Mouse (Mus musculus) B cell, adult 2 months (primary cell): ENCODE measurements around the gene Rcor1.
A peak's percentile ranks its signal among the peaks of the same experiment; 100 is the strongest.
"Not testable (repeated sequence)": the region's sequence is repeated elsewhere in the genome, so short reads cannot be mapped to it uniquely, and the experiment has no call there.

Experiments
- DNase-seq, 2 experiments: peaks; one replicate each; pipeline ENCODE4 v3.0.0; 2022

Gene Rcor1

DNA sequence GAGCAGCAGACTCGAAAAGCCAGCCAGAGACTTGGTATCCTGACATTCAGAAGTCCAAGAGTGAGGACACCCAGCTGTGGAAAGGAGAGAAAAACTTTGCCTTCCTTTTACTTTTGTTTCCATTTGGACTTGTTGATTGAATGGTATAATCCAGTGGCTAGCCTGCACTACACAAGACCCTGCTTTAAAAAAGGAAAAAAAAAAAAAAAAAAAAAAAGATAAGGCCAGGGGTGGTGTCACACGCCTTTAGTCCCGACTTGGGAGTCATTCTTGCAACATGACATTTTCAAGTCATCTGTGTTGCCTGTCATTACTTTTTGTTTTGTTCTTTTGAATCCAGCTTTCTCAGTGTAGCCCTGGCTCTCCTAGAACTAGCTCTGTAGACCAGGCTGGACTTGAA lies 17.6 kb upstream of the Rcor1 start:
- no peak for DNase-seq

DNA sequence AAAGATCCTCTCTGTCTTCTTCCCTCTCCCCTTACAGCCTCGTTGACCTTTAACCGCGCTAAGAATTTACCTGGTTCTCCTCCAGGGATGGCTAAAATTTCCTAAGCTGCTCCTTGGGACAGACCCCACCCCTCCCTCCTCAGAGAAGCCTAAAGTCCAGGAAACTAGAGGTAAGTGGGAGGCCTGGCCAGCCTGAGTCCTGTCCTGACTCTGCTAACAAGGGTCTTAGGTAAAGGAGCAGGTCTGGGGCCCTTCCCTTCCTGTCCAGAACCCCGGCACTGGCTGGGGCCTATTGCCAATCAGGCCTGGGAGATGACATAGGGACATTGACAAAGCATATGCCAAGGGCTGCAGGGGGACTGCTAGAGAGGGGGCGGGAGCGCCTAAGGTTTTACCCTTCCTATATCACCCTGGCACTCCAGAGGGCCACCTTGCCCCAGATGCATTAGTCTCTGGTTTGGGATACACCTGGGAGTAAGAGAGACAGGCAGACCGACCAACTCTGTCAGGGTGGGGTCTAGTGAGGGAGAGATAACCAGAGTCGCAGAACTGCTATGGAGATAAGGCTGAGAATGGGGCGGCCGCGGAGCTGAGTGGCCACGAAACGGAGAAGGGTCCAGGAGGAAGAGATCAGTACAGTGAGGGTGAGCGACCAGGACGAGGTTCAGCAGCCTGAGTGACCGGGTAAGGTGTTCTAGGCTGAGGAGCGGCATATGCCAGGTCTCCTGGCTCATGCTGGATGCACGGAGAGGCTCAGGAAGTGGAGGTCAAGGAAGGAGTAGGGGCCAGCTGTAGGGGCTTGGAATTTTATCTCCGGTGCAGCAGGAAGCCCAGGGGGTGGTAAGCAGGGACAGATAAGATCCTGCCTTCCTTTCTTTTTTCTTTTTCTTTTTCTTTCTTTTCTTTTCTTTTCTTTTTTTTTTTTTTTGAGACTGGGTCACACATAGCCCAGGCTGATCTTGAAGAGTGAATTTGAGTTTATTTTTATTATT lies 10.7 kb upstream of the Rcor1 start:
- no peak for DNase-seq

DNA sequence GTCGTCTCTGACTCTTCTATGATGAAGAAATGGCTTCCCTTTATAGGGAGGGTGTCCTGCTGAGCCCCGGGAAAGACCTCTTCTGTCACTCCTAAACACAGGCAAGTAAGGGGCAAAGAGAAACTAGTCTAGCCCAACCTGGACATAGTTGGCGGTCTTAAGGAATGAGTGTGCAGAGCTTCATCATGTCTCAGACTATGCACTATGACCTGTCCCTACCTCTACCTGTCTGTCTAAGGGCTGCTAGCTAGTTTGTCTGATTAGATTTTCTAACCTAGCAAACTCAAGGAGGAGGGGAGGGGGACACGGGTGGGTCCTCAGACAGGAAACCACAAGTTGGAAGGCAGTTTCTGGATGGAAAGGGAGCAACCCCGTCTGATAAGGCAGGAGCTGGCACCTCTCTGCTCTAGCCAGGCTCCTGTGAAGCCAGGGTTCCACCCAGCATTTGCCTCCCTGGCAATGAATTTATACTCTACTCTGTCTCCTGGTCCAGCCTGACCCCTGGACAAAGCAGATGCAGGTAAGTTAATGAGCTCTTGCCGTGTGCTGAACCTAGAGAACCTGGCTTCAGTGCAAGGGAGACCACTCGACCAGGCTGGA lies 9.8 kb upstream of the Rcor1 start:
- no peak for DNase-seq

DNA sequence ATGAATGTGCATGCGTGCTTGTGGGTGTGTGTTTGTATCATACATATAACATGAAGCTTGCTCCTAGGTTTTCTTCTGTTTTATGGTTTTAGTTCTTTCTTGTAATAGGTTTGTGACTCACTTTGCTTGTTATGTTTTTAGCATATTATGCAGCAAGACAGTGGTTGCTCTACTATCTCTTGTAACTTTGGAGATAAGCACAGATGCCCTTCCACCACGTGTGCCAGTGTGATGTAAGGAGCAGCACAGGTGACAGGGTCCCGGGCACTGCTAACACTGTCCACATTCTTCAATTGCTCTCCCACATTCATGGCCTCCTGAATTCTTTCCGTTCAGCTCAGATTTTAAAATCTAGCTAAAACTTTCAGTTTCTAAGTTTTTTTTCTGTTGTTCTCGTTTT lies 6.3 kb upstream of the Rcor1 start:
- no peak for DNase-seq

DNA sequence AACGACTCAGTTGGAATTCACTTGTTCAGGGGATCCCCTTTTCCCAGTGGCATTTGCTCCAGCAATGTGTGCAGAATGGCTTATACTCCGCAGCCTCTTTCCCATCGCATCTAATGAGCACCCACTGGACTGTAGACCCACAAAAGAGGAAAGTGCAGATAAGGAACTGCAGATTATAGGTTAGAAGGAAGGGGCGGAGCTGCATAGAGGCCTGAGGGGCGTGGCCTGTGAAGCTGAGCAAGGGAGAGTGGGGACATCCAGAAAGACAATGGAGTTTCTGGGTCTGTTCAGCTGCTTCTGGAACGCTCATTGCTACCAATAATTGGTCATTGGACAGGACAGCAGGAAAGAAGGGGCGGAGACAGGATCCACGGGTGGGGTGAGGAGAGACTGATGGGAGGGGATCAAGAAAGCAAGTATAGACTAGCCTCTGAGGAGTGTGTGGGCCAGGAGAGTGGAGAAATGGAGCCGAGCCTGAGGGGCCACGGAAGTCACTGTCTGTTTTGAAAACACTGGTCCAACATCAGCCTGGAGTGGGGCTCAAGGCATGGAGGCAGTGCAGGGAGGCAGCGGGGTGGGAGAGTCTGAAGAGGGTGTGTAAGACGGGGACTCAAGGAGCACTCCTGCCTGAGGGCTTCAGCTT lies 3.8 kb upstream of the Rcor1 start:
- DNase-seq: peak; percentile 80 to 84

DNA sequence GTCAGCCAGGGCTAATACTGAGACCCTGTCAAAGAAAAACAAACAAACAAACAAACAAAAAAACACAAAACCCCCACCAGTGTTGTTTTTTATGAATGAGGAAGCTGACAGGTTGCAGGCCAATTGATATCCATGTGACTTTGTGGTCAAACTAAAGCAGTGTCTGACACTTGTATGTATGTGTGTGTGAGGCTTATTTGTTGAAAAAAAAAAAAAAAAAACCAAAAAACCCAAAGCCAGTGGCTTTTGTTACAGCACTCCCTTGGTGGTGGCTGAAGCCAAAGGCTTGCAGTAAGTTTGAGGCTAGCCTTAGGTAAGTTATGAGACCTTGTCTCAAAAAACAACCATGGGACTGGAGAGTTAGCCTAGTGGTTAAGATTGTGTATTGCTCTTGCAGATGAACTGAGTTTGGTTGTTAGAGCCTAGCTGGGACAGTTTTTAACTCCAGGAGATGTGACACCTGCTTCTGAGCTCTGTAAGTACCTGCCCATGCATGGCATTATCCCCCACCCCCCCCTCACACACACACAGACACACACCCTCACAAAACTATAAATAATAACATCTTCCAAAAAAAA lies 2.9 kb upstream of the Rcor1 start:
- peak; percentile 14 to 22 for DNase-seq

DNA sequence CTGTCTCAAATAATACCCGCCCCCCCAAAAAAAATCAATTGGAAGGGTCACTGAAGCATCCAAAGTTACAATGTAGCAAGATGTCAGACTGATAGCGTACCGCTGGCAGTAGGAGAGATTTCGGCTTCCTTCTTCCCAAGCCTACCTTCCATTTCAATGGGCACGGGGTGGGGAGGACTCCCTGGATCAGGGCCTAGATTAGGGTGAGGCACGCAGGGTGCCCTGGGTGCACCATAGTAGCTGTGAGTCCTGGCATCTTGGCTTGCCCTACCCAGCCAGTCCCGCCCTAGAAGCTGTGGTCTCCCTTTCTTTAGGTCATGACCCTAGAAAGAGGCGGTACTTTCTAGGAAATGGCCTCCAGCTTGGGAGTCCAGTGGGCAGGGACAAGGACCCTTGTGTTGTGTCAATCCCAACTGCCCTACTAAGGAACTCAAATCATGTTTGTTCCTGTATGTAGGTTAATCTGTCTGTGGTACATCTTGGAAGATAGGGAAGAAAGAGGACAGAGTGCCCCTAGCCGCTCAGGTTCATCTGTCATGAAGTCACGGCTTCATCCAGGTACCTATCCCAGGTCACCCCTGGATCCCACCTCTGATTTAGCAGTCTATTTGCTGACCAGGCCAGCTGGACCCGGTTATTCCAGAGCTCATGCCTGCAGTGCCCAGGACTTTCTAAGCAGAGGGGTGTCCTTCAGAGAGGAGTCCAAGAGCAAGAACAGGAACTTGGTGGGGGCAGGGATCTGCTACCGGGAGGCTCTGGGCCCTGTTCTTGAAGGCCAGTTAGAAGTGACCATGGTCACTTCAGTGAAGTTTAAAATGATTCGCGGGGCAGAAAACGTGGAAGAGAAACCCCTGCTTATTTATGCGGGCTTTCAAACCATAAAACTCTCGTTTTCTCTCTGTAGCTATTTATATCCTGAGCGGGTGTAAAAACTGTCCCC lies 1.6 kb upstream of the Rcor1 start:
- peak; percentile 33 to 36 for DNase-seq

DNA sequence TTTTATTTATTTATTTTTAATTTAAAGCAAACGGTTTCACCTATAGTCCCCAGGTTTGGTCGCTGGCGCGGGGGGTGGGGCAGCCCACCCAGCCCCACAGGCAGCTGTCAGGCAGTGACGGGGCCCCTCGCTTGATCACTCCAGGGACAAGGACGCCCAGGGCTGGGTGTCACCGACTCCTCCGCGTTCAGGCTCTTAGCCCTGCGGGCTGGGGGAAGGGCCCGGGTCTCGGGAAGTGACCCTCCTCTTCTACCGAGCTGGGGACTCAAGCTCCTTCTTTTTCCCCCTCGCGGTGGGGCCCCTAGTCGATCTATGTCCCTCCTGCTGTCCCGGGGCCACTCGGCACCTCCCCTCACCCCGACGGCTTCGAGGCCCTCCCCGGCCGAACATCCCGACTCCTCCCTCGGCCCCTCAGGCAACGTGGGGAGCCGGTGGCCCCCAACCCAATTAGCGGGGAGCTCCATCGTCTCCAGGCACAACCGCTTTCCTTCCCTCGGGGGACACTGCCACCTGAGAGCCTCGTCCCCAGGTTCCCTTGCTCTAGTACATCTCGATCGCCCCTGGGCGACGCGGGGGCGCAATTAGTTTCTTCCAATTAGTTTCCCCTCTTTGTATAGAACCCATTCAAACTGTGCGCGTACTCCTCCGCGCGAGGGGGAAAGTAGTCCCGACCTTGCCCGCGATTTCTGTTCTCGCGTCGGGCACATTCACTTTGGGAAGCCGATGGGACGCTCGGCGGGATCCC lies 748 bp upstream of the Rcor1 start:
- DNase-seq: peak; percentile 61 to 74

DNA sequence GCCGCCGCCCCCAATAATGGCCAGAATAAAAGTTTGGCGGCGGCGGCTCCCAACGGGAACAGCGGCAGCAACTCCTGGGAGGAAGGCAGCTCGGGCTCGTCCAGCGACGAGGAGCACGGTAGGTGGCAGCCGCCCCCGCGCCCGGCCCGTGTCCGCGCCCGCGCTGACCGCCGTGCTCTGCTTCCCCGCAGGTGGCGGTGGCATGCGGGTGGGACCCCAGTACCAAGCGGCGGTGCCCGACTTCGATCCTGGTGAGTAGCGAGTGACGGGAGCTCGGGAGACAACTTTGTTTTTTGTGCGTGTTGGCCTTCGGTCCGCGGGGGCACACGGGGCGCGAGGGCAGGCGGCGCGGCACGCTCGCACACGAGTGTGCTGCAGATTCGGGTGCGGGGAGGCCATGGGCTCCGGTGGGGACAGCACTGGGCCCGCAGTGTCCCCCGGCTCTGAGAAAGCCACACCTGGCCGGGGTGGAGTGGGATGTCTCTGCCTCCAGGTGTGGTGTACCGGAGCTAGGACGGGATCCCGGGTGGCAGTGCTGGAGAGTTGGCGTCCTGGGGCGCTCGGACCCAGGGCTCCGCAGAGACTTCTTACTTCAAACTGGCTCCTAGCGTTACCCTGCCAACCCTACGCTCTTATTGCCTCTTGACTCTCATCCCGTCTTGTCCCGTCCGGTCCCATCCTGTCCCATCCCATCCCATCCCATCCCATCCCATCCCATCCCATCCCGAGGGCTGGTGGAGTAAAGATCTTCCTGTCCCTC lies 800 bp downstream of the Rcor1 start:
- peak; percentile 34 to 42 for DNase-seq

DNA sequence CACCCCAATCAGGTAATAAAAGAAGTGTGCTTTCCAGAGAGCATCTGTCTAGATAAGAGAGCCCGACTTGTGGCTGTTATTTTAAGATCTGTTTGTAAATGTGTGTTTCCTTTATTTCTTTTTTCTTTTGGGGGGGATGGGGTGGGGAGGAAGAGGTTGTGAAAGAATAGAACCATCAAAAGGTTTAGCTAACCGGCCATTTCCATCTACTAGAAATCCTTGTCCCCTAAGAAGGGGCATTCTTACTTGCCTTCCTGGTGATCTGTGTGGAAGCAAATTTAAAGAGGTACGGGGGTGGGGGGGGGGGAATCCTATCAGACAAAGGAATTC lies 1.3 kb downstream of the Rcor1 start:
- no peak for DNase-seq

DNA sequence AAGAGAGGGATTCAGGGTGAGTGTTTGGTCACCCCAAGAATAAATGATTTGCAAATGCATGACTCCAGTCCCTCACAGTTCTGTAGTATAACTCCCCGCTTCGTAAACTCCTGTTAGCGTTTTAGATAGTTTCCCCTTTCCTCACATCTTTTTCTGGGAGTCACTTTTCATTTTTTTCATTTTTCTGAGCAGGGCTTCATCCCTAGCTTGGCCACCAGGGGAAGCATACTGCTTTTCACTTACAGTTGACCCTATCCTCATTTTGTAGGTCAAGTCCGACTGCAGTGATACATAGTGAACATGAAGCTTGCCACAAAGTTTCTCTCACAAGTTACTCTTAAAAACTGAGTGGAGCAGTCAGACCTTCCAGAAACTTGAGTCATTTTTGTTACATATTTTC lies 2.0 kb downstream of the Rcor1 start:
- DNase-seq: peak; percentile 33 to 45

DNA sequence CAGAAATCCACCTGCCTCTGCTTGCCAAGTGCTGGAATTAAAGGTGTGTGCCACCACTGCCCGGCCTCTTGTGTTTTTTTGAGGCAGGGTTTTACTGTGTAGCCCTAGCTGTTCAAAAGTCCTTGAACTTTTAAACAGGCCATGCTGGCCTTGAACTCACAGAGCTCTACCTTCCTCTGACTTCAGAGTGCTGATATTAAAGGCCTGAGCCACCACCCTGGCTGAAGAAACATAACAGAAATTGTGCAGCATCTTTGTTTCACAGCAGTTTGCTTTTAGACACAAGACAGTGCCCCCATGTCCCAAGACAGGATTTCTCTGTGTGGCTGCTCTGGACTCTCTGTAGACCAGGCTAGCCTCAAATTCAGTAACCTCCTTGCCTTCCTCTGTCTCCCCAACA lies 3.2 kb downstream of the Rcor1 start:
- no peak for DNase-seq

DNA sequence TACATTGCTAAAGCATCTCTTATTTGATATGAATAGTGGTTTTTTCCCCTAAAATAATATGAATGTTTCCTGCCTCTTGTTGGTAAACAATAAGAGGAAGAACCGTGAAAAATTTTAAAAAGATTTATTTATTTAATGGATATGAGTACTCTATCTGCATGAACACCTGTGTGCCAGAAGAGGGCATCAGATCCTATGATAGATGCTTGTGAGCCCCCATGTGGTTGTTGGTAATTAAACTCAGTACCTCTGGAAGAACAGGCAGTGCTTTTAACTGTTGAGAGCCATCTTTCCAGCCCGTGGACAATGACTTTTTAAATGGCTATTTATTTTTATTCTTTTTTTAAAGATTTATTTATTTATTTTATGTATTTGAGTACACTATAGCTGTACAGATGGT lies 5.7 kb downstream of the Rcor1 start:
- DNase-seq: no peak

DNA sequence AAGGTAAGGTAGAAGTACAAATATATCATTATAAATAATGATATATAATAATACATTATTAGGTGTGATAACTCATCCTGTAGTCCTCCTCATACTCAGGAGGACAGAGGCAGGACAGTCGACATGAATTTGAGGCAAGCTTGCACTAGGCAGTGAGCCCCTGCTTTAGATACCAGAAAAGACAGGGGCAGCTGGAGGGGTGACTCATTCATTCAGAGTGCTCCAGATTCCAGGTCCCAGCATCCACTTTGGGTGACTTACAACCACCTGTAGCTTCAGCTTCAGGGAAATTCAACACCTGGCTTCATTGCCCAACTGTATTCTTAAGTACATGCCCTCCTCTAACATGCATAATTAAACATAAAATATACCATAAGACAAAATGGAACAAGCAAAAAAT lies 7.7 kb downstream of the Rcor1 start:
- DNase-seq: no peak

DNA sequence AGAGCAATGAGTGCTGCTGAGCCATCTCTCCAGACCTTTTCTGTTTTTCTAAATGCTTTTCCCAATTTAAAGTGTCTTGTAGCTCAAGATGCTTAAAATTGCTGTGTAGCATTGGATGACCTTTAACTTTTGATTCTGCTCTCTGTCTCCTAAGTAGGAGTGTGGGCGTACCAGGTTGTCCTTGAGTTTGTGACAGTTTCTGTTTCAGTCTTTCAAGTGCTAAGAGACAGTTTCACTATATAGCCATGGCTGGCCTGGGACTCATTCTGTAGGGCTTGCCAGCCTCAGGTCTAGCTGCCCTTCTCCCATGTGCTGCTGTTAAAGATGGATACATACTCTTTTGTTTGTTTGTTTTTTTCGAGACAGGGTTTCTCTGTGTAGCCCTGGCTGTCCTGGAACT lies 9.1 kb downstream of the Rcor1 start:
- no peak for DNase-seq

DNA sequence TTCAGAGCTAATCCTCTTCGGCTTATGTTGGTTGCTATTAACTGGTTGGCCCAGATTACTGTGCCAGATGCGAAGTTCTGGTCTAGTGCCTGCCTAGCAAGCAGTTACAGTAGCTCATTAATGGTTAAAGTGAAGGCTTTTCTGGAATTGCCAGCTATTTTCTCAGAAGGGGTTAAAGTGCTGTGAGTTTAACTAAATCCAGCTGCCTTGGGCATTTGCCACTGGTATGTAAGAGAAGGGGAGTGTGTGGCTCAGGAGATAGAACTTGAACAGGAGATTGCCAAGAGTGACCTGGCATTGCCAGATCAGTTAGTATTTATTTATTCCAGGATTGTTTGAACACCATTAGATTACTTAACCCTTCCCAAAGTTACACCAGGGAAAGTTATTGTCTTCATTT lies 11.1 kb downstream of the Rcor1 start:
- DNase-seq: no peak

DNA sequence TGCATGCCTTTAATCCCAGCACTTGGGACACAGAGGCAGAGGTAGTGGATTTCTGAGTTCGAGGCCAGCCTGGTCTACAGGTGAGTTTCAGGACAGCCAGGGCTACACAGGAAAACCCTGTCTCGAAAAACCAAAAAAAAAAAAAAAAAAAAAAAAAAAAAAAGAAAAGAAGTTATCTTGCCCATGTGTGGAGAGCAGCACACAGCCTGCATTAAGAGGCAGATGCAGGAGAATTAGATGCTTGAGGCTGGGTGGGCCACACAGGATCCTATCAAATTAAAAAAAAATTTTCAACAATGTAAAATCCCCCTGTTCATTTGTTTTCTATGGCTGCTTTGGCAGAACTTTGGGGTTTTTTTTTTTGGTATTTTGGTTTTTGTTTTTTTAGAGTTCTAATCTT lies 24.2 kb downstream of the Rcor1 start:
- no peak for DNase-seq

DNA sequence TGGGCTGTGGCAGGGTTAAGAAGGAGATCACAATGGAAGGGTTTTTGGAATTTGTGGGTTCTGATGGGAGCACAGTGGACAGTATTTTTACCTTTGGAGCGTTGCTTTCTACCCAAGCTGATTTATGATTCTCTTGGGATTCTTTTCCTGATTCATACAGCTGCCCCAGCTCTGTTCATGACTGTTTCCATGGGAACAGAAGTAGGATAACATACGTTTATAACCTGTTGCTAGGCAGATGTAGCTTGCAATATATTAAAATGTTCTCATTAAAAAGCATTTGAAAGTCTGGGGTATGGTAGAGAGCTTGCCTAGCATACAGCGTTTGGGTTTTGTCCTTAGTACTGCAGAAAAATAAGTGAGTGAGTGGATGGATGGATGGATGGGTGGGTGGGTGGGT lies 25.1 kb downstream of the Rcor1 start:
- no peak for DNase-seq

DNA sequence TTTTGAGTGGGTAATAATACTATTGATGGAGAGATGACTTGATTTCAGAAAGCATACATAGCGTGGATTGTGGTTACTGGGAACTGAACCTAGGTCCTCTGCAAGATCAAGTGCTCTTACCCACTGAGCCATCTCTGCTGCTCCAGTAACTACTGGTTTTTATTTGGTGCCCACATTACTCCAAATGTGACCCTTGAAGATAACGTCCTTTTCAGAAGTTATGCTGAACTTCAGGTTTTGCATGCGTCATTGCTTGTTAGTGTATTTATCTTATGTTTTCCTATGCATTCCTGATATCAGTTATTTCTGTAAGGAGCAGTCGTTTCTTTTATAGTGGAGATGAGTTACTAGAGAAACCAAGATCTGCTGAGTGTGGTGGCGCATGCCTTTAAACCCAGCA lies 26.2 kb downstream of the Rcor1 start:
- no peak for DNase-seq

DNA sequence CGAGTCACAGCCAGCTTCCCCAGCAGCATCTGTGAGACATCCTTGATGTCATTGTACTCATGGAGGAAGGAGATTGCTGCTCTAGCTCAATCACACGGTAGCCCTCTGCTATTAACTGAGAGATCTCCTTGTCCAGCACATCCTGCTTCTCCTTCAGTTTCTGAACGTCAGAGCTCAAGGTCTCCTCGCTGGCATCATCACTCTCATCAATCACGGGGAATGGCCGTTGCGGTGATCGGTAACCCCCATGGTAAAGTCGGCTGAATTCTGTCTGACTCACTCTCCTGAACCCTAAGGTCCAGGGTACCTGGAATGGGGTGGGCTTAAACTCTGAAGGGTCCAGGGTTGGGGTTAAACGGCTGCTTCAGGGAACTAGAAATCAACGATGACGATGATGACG lies 28.7 kb downstream of the Rcor1 start:
- no peak for DNase-seq

DNA sequence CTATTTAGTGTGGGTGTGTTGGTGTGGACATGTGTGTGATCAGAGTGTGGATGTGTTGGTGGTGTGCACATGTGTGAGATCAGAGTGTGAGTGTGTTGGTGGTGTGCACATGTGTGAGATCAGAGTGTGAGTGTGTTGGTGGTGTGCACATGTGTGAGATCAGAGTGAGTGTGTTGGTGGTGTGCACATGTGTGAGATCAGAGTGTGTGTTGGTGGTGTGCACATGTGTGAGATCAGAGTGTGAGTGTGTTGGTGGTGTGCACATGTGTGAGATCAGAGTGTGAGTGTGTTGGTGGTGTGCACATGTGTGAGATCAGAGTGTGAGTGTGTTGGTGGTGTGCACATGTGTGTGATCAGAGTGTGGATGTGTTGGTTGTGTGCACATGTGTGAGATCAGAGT lies 30.1 kb downstream of the Rcor1 start:
- DNase-seq: not testable (repeated sequence)
